Mouse (Mus musculus) megakaryocyte, embryonic 14.5 days (primary cell): ENCODE measurements around the gene Ube2e2.

Experiments used
- FLI1 ChIP-seq: IDR thresholded peaks from 2 replicates; pipeline ENCODE4 v1.6.1; 2012; ENCODE audit warnings: low read length, inconsistent platforms, mixed read lengths
- GATA1 ChIP-seq: IDR thresholded peaks from 3 replicates; pipeline ENCODE4 v1.6.1; 2012; ENCODE audit warnings: mixed read lengths, low read length, inconsistent platforms, borderline replicate concordance

- TF ChIP-seq FLI1 (no peak), GATA1 (no peak)
Measured at GRCm38 (mm10) chr14:18820713-18821112, 73.4 kb downstream of the Ube2e2 start.
